Mouse (Mus musculus) spleen, adult 12 weeks (tissue): ENCODE results near the gene Wdr37.

Experiments used
- DNase-seq: peaks from one replicate; pipeline ENCODE4 v3.0.0; 2022; ENCODE audit warnings: low spot score

Gene Wdr37

GRCm38 (mm10) chr13:8840941-8841340 is 30.8 kb downstream of the Wdr37 start:
- DNase-seq, result no peak

- DNase-seq, result no peak
Measured at GRCm38 (mm10) chr13:8839937-8840336, 31.8 kb downstream of the Wdr37 start.

GRCm38 (mm10) chr13:8839111-8839510 is 32.6 kb downstream of the Wdr37 start:
- DNase-seq, result no peak

GRCm38 (mm10) chr13:8838394-8838793 is 33.3 kb downstream of the Wdr37 start:
- no peak for DNase-seq

GRCm38 (mm10) chr13:8834573-8834972 is 37.1 kb downstream of the Wdr37 start:
- DNase-seq, result no peak

- DNase-seq, result no peak
Measured at GRCm38 (mm10) chr13:8831546-8832251, 40.0 kb downstream of the Wdr37 start.

GRCm38 (mm10) chr13:8830696-8831095 is 41.0 kb downstream of the Wdr37 start:
- no peak for DNase-seq

- DNase-seq, result no peak
Measured at GRCm38 (mm10) chr13:8829784-8830183, 41.9 kb downstream of the Wdr37 start.

- DNase-seq, result no peak
Measured at GRCm38 (mm10) chr13:8828946-8829345, 42.8 kb downstream of the Wdr37 start.

GRCm38 (mm10) chr13:8823546-8823945 is 48.2 kb downstream of the Wdr37 start:
- no peak for DNase-seq

- DNase-seq, result no peak
Measured at GRCm38 (mm10) chr13:8823120-8823519, 48.6 kb downstream of the Wdr37 start.

- DNase-seq, result no peak
Measured at GRCm38 (mm10) chr13:8822201-8822600, 49.5 kb downstream of the Wdr37 start.

- DNase-seq, result no peak
Measured at GRCm38 (mm10) chr13:8805931-8806330, 65.8 kb downstream of the Wdr37 start.

GRCm38 (mm10) chr13:8800576-8800975 is 71.1 kb downstream of the Wdr37 start:
- no peak for DNase-seq

GRCm38 (mm10) chr13:8793217-8793616 is 78.5 kb downstream of the Wdr37 start:
- no peak for DNase-seq

GRCm38 (mm10) chr13:8785185-8785584 is 86.5 kb downstream of the Wdr37 start:
- no peak for DNase-seq

GRCm38 (mm10) chr13:8784308-8785061 is 87.2 kb downstream of the Wdr37 start:
- DNase-seq, result no peak

GRCm38 (mm10) chr13:8783686-8784307 is 87.9 kb downstream of the Wdr37 start:
- DNase-seq, result no peak

GRCm38 (mm10) chr13:8782636-8783035 is 89.1 kb downstream of the Wdr37 start:
- no peak for DNase-seq

GRCm38 (mm10) chr13:8780441-8780840 is 91.3 kb downstream of the Wdr37 start:
- peak; percentile 33 for DNase-seq

GRCm38 (mm10) chr13:8770616-8771015 is 101.1 kb downstream of the Wdr37 start:
- DNase-seq, result no peak

GRCm38 (mm10) chr13:8769654-8770227 is 102.0 kb downstream of the Wdr37 start:
- DNase-seq, result no peak

- DNase-seq, result no peak
Measured at GRCm38 (mm10) chr13:8760940-8761339, 110.8 kb downstream of the Wdr37 start.
